Mouse (Mus musculus): ENCODE results near the gene Mrpl21.

- TF ChIP-seq EP300 (IDR thresholded peaks at IDR 0.05; ENCODE audit: low read depth): no peak
- TF ChIP-seq CTCF (IDR thresholded peaks at IDR 0.05; ENCODE audit: low read depth): no peak
Measured at GRCm38 (mm10) chr19:3269279-3269678, 13.4 kb upstream of the Mrpl21 start.

Measured in heart, postnatal 0 days (tissue).